ENCODE assay signal across 13 mouse cellular contexts in genomic region chr1:38757791-38758403, GRCm38 (mm10).
DNase-seq lines count a peak whose midpoint lies in the region; ATAC-seq and TF ChIP-seq lines count a peak whose summit lies in the region.
"Had no signal": no experiment of that assay in that cellular context is flagged by ENCODE, and none has a peak within 500 bp of the region (broad histone marks: within the 10 kb centered on the region; RNA-seq: fewer than 3 reads in every experiment).

No protein-coding gene starts in this region.

- DNase-seq in heart, embryonic 10.5 days (ENCODE audit: low spot score), result no peak
- no peak for DNase-seq in heart, adult 9 months (ENCODE audit: low spot score in 2 of 2)
- DNase-seq in forebrain, postnatal 0 days, result peak; percentile 39
- no peak for DNase-seq in right cerebral cortex, postnatal 4 days
- no peak for DNase-seq in urinary bladder, postnatal 10 days (ENCODE audit: low spot score)
- no peak for DNase-seq in frontal cortex, postnatal 36 days (ENCODE audit: low spot score in 2 of 2)
- DNase-seq: adrenal gland, adult 8-10 months; lung, adult 2 months had no signal

- H3K36me3 ChIP-seq in heart, embryonic 10.5 days, result no peaks in the 10 kb centered on the region
- no peaks in the 10 kb centered on the region for H3K36me3 ChIP-seq in neural tube, embryonic 13.5 days
- no peaks in the 10 kb centered on the region for H3K36me3 ChIP-seq in neural tube, embryonic 15.5 days
- H3K36me3 ChIP-seq in forebrain, postnatal 0 days (ENCODE audit: insufficient read depth), result no peaks in the 10 kb centered on the region
- H3K36me3 ChIP-seq: hindbrain, embryonic 15.5 days; midbrain, embryonic 15.5 days; stomach, embryonic 15.5 days had no signal

- 45% methylated on average over 5 of the region's 5 CpGs for WGBS in heart, embryonic 10.5 days
- 69% methylated on average over 5 of the region's 5 CpGs for WGBS in neural tube, embryonic 13.5 days
- 55% methylated on average over 5 of the region's 5 CpGs for WGBS in neural tube, embryonic 15.5 days
- 41% methylated on average over 5 of the region's 5 CpGs for WGBS in forebrain, postnatal 0 days

- no peak for TF ChIP-seq CTCF in forebrain, postnatal 0 days (IDR thresholded peaks at IDR 0.05; ENCODE audit: low read depth)

- no peaks in the 10 kb centered on the region for H3K27me3 ChIP-seq in heart, embryonic 10.5 days (ENCODE audit: insufficient read depth, poor library complexity, severe bottlenecking)
- H3K27me3 ChIP-seq in neural tube, embryonic 13.5 days, result no peaks in the 10 kb centered on the region
- H3K27me3 ChIP-seq in neural tube, embryonic 15.5 days (replicated peaks), result no peaks in the 10 kb centered on the region
- no peaks in the 10 kb centered on the region for H3K27me3 ChIP-seq in forebrain, postnatal 0 days (ENCODE audit: insufficient read depth, low read length)
- H3K27me3 ChIP-seq: hindbrain, embryonic 15.5 days; midbrain, embryonic 15.5 days; stomach, embryonic 15.5 days had no signal

- peak overlapping the region; percentile 43; the same call in 1 of the 2 replicates for H3K27ac ChIP-seq in heart, embryonic 10.5 days
- 0 out of 2 replicates have a peak overlapping the region, but pooled peaks have one; percentile 0 for H3K27ac ChIP-seq in neural tube, embryonic 13.5 days (replicated peaks)
- no peak overlapping the region for H3K27ac ChIP-seq in neural tube, embryonic 15.5 days (replicated peaks)
- no peak overlapping the region for H3K27ac ChIP-seq in forebrain, postnatal 0 days (ENCODE audit: low read depth, low read length)
- H3K27ac ChIP-seq: hindbrain, embryonic 15.5 days; midbrain, embryonic 15.5 days; stomach, embryonic 15.5 days had no signal

- no peak overlapping the region for H3K4me3 ChIP-seq in heart, embryonic 10.5 days
- no peak overlapping the region for H3K4me3 ChIP-seq in neural tube, embryonic 13.5 days
- H3K4me3 ChIP-seq in neural tube, embryonic 15.5 days (replicated peaks), result no peak overlapping the region
- no peak overlapping the region for H3K4me3 ChIP-seq in forebrain, postnatal 0 days (ENCODE audit: low read depth, low read length)
- H3K4me3 ChIP-seq: hindbrain, embryonic 15.5 days; midbrain, embryonic 15.5 days; stomach, embryonic 15.5 days had no signal

- H3K9ac ChIP-seq in neural tube, embryonic 13.5 days, result no peak overlapping the region
- H3K9ac ChIP-seq in neural tube, embryonic 15.5 days (replicated peaks), result no peak overlapping the region
- no peak overlapping the region for H3K9ac ChIP-seq in forebrain, postnatal 0 days
- H3K9ac ChIP-seq: hindbrain, embryonic 15.5 days; midbrain, embryonic 15.5 days; stomach, embryonic 15.5 days had no signal

- H3K9me3 ChIP-seq in heart, embryonic 10.5 days, result no peaks in the 10 kb centered on the region
- no peaks in the 10 kb centered on the region for H3K9me3 ChIP-seq in neural tube, embryonic 13.5 days
- no peaks in the 10 kb centered on the region for H3K9me3 ChIP-seq in neural tube, embryonic 15.5 days (replicated peaks)
- H3K9me3 ChIP-seq in forebrain, postnatal 0 days (ENCODE audit: low read length), result peaks cover 7% of the 10 kb centered on the region; the same call in 1 of the 2 replicates
- H3K9me3 ChIP-seq: hindbrain, embryonic 15.5 days; midbrain, embryonic 15.5 days; stomach, embryonic 15.5 days had no signal

- no peak for ATAC-seq in neural tube, embryonic 13.5 days (ENCODE audit: low read depth)
- no peak for ATAC-seq in neural tube, embryonic 15.5 days (ENCODE audit: low FRiP score)
- no peak for ATAC-seq in forebrain, postnatal 0 days
- ATAC-seq: midbrain, embryonic 15.5 days had no signal

- peaks cover 24% of the 10 kb centered on the region for H3K4me1 ChIP-seq in heart, embryonic 10.5 days
- H3K4me1 ChIP-seq in neural tube, embryonic 13.5 days (replicated peaks), result peaks cover 14% of the 10 kb centered on the region
- peaks cover 6% of the 10 kb centered on the region for H3K4me1 ChIP-seq in neural tube, embryonic 15.5 days
- no peaks in the 10 kb centered on the region for H3K4me1 ChIP-seq in forebrain, postnatal 0 days (ENCODE audit: insufficient read depth)
- H3K4me1 ChIP-seq: hindbrain, embryonic 15.5 days; midbrain, embryonic 15.5 days; stomach, embryonic 15.5 days had no signal

- no peak overlapping the region for H3K4me2 ChIP-seq in neural tube, embryonic 13.5 days
- no peak overlapping the region for H3K4me2 ChIP-seq in neural tube, embryonic 15.5 days
- no peak overlapping the region for H3K4me2 ChIP-seq in forebrain, postnatal 0 days (ENCODE audit: low read depth)
- H3K4me2 ChIP-seq: hindbrain, embryonic 15.5 days; midbrain, embryonic 15.5 days; stomach, embryonic 15.5 days had no signal

Comparison
In these comparisons a context has a peak if more than half of its experiments do, and no peak if none do; other contexts are left out.
1. H3K27ac ChIP-seq: peak in heart, embryonic 10.5 days (single experiment) and neural tube, embryonic 13.5 days (single experiment); none in neural tube, embryonic 15.5 days (single experiment) and forebrain, postnatal 0 days (single experiment).